Mouse (Mus musculus) spleen, embryonic (tissue): Measurements from ENCODE around the gene Slc1a2.

Experiments used
- CTCF ChIA-PET: fragments of 350-600 bp; sonication (Branson Sonifier 250); formaldehyde crosslinking; loops from one replicate; lab custom pipeline; 2022; lab: Charles Lee

Slc1a2 gene

DNA sequence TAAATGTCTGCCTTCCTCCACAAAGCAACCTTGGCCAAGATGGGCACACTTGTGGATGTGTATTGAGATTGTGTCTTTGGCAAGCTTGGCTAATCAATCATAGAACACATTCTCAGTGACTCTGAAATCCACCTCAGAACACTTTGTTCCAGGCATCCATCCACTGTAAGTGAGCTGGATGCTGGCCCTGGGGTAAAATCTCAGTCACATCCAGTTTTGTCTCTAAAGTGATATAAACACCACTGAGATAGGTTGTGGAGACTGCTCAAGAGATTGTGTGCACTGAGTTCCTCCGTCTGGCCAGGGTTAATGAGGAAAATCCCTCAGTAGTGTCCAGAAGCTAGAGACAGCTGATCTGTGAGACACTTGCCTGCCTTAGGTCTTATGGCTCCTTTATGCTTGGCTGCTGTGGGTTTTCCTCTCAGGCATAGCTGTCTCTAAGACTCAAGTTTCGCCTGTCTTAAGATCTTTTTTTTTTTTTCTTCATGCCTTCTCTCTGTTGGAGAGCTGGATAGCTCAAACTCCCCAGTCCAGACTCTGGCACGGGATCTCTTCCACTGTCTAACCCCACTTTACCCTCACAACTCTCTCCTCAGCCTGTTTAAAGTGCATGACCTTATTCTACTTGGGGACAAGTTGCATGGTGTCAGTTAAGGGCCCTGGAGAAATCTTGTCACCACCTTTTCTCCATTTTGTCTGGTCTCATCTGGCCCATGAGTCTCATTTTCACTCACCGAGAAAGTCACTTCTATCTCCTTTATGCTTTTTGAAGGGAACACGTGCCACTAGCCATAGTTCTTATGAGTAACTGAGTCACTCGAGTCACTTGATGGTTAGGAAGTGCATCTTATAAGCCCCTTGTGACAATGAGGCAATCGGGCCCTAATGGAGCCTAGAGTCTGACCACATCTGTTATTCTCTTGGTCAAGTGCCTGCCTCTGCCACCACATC, 54.5 kb downstream of the Slc1a2 start:
- CTCF ChIA-PET, result no interaction called here

GRCm38 (mm10) chr2:102714320-102714719, 55.9 kb downstream of the Slc1a2 start:
- CTCF ChIA-PET, result no interaction called here

GRCm38 (mm10) chr2:102715754-102716153, 57.3 kb downstream of the Slc1a2 start:
- CTCF ChIA-PET, result no interaction called here

DNA sequence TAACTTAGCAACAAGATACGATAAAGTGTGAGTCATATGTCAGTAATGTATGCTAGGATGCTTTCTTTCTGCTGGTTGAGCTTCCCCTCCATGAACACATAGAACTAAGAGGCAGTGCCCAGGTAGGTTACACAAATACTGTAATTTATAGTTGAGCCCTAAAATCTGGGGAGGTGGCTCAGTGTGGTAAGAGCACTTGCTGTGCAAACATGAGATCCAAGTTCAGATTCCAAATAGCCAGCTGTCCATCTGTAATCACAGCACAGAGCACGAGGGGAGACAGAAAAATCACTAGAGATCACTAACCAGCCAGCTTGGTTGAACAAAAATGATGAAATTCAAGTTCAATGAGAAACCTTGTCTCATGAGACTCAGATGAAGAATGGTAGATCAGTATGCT, 63.4 kb downstream of the Slc1a2 start:
- CTCF ChIA-PET, result no interaction called here

DNA sequence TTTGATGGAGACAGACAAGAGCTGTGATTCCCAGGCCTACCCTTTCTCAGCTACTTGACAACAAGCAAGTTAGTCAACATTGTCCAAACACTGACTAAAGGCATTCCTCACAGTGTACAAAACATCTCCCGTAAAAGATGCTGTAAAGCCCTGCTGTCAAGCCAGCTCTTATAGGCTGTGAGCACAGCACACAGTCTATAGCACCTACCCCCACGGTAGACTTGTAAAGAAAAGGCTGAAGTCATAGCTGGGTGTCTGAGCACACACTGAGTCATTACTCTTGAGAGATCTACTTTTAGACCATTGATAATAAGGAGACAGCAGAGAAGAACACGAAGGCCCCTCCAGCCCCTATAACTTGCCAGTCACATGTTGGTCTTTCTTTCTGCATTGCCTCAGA, 66.6 kb downstream of the Slc1a2 start:
- CTCF ChIA-PET, result no interaction called here

DNA sequence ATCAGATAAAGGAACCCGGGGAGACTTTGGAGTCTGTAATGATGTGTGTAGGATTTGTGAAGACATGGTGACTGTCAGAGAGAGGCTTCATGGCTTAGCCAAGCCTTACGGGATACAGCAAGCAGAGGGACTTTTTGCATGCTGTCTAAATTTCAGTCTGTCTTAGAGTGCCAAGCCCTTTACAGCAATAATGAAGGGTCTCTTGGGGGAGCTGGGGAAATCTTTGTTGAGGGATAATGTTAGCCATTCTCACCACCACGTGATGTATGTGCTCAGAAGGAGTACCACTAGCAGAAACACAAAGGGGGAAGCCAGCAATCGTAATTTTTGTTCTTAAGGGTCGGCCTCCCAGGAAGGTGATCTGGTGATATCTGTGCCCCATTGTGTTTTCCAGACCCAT, 71.9 kb downstream of the Slc1a2 start:
- CTCF ChIA-PET, result no interaction called here

- CTCF ChIA-PET, result interaction anchor here (0.5 kb wide), 1 partner anchor 558 kb away, joined by 3 read pairs; no protein-coding TSS in a partner anchor
These were observed 72.3 kb downstream of the Slc1a2 start for GRCm38 (mm10) chr2:102730788-102731187.

- CTCF ChIA-PET, result no interaction called here
These were observed 74.7 kb downstream of the Slc1a2 start for GRCm38 (mm10) chr2:102733128-102733527.

DNA sequence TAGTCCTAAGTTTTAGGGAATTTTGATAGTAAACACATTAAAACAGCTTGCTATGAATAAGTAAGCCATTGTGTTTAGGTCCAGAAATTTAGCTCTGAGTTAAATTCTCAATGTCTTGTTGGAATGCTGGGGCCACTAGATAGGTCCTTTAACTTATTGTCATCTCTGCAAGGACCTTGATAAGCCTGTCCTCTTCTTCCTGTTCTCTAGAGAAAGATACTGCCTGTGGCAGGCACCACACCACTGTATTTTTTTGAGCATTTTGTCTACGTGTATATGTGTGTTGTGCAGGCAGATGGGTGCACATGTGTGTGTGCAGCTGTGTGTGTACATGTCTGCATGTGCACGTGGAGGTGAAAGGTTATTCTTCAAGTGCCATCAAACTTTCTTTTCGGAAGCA, 75.6 kb downstream of the Slc1a2 start:
- CTCF ChIA-PET, result no interaction called here

DNA sequence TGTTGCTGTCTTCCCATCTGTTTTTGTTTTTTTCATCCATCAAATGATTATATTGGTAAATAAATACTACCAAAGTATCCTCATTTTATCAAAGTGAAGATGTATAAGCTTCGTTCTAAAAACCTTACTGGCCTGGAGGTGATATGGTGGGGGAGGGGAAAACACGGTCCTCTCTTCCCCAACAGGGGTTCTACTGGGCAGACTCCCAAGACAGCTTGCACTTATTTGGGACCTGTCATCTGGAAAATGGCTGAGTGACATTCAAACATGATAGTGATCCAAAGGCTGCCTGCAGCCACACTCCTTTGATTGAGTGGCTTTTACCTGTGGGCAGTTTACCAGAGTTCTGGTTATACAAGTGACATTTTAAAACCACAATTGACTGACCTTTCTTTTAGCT, 76.6 kb downstream of the Slc1a2 start:
- CTCF ChIA-PET, result no interaction called here

GRCm38 (mm10) chr2:102735811-102736210, 77.4 kb downstream of the Slc1a2 start:
- CTCF ChIA-PET, result no interaction called here

DNA sequence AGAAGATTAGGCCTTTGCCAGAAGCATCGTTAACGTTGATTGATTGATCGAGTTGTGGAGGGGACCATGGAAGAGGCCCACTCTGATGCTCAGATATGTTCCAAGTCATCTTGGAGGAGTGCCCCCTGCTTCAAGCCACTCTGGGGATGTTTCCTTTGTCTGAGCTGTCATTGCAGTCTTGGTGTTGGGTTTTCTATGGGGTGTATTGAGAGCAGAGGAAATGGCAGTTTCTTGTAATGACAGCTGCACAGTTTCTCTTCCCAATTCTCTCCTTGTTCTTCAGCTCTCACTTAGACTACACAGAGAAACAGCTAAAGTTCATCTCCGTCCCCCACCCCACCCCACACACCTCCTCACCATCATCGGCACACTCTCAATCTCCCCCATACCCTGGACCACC, 78.0 kb downstream of the Slc1a2 start:
- CTCF ChIA-PET, result no interaction called here

DNA sequence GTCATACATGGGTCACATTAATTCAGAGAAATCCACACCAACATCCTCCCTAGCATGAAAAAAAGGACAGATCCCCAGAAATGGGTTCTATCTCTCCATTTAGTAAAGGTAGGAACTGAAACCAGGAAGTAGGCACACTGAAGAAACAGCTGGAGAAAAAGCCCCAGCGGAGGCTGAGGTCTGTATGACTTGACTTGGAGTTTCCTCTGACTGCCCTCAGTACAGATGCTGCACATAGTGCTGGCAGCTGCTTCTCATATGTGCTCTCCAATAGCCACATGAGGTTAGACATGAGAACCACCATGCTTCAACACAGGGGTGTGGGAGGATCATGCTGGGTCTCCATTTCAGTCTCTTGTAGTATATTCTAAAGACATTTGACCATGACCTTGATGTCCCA, 80.4 kb downstream of the Slc1a2 start:
- CTCF ChIA-PET, result no interaction called here

DNA sequence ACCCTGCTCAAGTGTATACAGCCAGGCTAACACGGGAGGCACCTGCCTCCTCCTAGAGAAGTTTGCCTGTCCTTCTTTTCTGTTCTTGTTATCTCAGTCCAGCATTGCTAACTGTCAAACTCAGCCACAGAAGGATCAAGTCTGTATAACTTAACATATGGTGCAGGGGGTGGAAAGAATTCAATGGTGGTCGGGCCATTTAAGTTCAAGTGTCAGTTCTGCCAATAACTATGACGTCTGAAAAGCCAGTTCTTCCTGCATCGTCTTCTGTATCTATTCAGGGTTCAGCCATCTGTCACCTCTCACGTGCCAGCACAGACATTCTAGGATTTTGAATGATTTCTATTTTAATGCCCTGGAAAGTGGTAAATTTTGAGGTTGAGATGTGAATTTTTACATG, 84.2 kb downstream of the Slc1a2 start:
- CTCF ChIA-PET, result no interaction called here

DNA sequence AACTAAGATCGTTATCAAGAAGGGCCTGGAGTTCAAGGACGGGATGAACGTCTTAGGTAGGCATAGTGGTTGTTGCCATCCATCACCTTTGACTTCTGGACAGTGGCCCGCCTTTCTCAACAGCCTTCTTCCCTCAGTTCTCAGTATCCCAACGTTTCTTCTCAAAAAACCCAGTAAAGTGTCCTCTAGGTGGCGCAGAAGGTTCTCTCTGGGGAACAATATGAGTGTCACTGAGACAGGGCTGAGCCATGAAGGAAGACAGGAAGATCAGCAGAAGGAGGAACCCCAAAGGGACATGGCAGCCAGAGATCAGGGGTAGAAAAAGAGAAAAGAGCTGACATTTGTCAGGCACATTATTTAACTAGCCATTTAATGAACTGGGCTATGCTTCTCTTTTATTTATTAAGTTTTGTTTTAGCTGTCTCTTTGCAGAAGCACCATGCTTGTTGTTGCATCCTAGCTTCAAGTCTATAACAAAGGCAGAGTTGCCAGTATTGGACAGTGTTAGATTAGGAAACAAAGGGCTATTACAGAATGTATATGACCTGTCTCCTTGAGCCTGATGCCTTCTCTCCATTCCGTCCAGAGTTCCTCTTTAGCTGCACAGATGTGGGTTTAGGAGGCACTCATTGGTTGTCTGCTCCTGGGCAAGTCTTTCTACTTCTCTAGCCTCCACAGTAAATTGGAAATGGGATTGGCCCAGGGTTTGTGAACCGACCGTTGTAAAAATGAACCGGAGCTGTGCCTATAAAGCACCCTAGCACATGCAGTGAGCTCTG, 85.6 kb downstream of the Slc1a2 start:
- CTCF ChIA-PET, result interaction anchor here (0.5 to 0.7 kb wide), 4 partner anchors 10 to 1238 kb away, joined by 3 to 19 read pairs (median 6); no protein-coding TSS in a partner anchor

DNA sequence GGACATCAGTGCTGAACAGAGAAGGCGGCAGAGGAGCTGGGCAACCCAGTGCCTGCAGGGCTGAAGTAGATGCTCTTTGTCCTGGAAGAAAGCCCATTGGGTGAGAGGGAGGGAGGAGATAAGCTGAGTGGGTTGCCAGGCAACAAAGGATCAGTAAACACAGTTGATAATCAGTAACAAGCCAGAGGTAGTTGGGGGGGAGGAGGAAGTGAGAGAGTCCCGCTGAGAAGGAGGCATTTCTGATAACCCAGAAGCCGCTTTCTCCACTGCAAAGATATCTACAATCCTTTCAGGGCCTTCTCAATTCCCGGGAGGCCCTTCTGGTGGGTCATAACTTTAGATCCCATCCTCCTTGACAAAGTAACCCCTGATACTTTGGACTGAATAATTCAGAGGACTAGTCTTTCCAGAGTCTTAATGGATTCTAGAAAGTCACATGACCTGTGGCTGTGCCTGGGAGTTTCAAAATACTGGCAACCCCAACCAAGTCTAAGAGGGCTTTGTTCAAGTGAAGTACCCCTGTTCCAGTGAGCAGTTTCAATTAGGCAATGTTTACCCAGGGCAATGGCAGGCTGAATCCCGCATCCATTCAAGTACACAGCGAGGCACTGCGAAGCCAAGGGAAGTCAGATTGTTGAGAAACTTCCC, 86.9 kb downstream of the Slc1a2 start:
- CTCF ChIA-PET, result interaction anchor here (0.9 kb wide), 1 partner anchor 273 kb away, joined by 3 read pairs; no protein-coding TSS in a partner anchor

GRCm38 (mm10) chr2:102747758-102748157, 89.3 kb downstream of the Slc1a2 start:
- CTCF ChIA-PET, result interaction anchor here (0.7 kb wide), 1 partner anchor 43 kb away, joined by 3 read pairs; no protein-coding TSS in a partner anchor

GRCm38 (mm10) chr2:102749926-102750325, 91.5 kb downstream of the Slc1a2 start:
- CTCF ChIA-PET, result interaction anchor here (1.7 kb wide), 1 partner anchor 46 kb away, joined by 4 read pairs; no protein-coding TSS in a partner anchor

DNA sequence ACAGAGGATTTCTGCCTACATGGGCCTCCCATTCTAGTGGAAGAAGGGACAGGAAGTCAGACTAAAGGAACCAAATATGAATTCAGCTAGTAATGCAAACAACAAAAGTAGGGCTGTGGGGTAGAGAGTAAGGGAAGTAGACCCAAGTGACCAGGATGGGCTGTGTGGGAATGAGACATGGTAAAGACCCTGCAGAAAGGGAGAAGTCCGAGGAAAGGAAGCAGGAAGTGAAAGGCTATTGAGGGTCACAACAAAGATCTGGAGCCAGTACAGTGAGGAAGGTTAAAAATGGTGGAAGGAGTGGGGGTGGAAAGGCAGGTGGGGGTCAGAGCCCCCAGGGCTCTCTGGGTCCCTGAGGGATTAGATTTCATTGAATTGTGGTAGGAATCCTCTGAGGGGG, 93.4 kb downstream of the Slc1a2 start:
- CTCF ChIA-PET, result no interaction called here

GRCm38 (mm10) chr2:102757241-102757860, 98.9 kb downstream of the Slc1a2 start:
- CTCF ChIA-PET, result no interaction called here

- CTCF ChIA-PET, result no interaction called here
These were observed 101.0 kb downstream of the Slc1a2 start for GRCm38 (mm10) chr2:102759479-102759878.
